Mouse (Mus musculus): ENCODE measurements around the gene Enho.

- no peak for TF ChIP-seq CTCF (IDR thresholded peaks at IDR 0.05; ENCODE audit: low read depth)
- no peak for TF ChIP-seq EP300 (IDR thresholded peaks at IDR 0.05; ENCODE audit: low read depth)
Measured at GRCm38 (mm10) chr4:41636366-41636765, 3.8 kb downstream of the Enho start.

Data from liver, postnatal 0 days (tissue).